ENCODE assay signal across 21 mouse cellular contexts in the genomic region with DNA sequence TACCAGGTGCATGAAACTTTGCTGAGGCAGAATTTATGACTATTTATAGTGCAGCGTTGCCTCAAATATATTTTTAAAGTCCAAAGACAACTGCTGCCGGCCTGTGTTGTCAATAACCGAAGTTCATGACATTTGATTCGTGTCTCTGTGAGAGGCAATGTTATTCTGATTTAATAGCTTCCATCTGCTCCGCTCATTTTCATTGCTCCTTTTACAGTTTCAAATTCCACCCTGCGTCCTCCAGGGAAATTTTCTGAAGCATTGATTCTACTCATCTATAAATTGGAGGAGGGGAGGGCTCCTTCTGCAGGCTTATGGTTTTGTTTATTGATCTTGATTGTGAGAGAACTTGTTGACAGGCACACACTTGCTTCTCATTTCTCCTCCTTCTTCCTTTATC.
"Had no signal": no experiment of that assay in that cellular context is flagged by ENCODE, and none has a peak within 500 bp of the region (broad histone marks: within the 10 kb centered on the region; RNA-seq: fewer than 3 reads in every experiment).

No protein-coding gene starts in this region.

- DNase-seq: kidney, adult 9 months; kidney, postnatal 14 days; layer of hippocampus, adult 9-11 months; liver, postnatal 0 days; lung, embryonic 14.5 days; retina, postnatal 1 day; right cerebral cortex, postnatal 25 days; thymus, adult 18-20 months; thymus, postnatal 14 days; thymus, postnatal 4 days had no signal

- ATAC-seq: liver, postnatal 0 days; lung, postnatal 0 days; midbrain, embryonic 13.5 days; midbrain, embryonic 16.5 days had no signal

- H3K36me3 ChIP-seq: limb, embryonic 15.5 days; midbrain, embryonic 10.5 days; midbrain, embryonic 13.5 days; neural tube, embryonic 13.5 days had no signal

- H3K27ac ChIP-seq: layer of hippocampus, adult 2 months; limb, embryonic 15.5 days; liver, embryonic 14.5 days; macrophage; midbrain, embryonic 10.5 days; midbrain, embryonic 13.5 days; neural tube, embryonic 13.5 days had no signal

- H3K27me3 ChIP-seq: limb, embryonic 15.5 days; midbrain, embryonic 13.5 days; neural tube, embryonic 13.5 days had no signal

- H3K9me3 ChIP-seq: limb, embryonic 15.5 days; midbrain, embryonic 10.5 days; midbrain, embryonic 13.5 days; neural tube, embryonic 13.5 days had no signal

- H3K4me2 ChIP-seq: limb, embryonic 15.5 days; liver, embryonic 11.5 days; lung, embryonic 14.5 days; midbrain, embryonic 13.5 days; neural tube, embryonic 13.5 days had no signal

- H3K9ac ChIP-seq: limb, embryonic 15.5 days; liver, embryonic 14.5 days; liver, postnatal 0 days; lung, embryonic 14.5 days; midbrain, embryonic 13.5 days; neural tube, embryonic 13.5 days had no signal

- H3K4me1 ChIP-seq: limb, embryonic 15.5 days; midbrain, embryonic 10.5 days; midbrain, embryonic 13.5 days; neural tube, embryonic 13.5 days had no signal

- H3K4me3 ChIP-seq: layer of hippocampus, adult 2 months; limb, embryonic 15.5 days; midbrain, embryonic 10.5 days; midbrain, embryonic 13.5 days; myocyte; neural tube, embryonic 13.5 days had no signal
